Mouse (Mus musculus) erythroblast, embryonic 14.5 days (primary cell): ENCODE data around the gene Itprid1.

Experiments
- GATA1 ChIP-seq: IDR thresholded peaks from 2 replicates; pipeline ENCODE4 v1.6.1; 2012; ENCODE audit warnings: low read length, inconsistent platforms, mixed read lengths
- TAL1 ChIP-seq: IDR thresholded peaks from 3 replicates; pipeline ENCODE4 v1.6.1; 2012; ENCODE audit warnings: low read length, inconsistent platforms, mixed read lengths

DNA sequence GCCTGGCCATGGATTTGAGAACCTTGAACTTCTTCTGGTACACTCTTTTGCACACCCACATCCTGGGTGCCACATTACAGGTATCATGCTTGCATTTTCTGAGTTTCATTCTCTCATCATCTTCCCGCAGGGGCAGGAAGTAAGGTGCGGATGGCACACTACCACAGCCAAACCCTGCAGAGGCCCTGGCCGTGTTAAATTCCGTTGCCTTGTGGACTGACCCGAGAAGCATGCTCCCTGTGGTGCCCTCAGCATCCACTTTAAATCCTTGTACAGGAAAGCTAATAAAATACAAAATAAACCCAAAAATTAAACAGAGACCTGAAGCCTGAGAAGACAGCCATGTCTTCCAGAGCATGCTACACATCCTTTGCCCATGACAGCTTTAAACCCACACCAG is 82.5 kb downstream of the Itprid1 start:
- no peak for TF ChIP-seq GATA1
- TF ChIP-seq TAL1: no peak
